Comparison of ENCODE assay signal across 31 mouse cellular contexts in genomic region chr5:145058722-145059121, GRCm38 (mm10). TPM values are rescaled to one million over a fixed set of nuclear protein-coding genes. Genes with fewer than 3 reads are reported as not detected.
DNase-seq lines count a peak whose midpoint lies in the region; ATAC-seq and TF ChIP-seq lines count a peak whose summit lies in the region.
"Had no signal": no experiment of that assay in that cellular context is flagged by ENCODE, and none has a peak within 500 bp of the region (broad histone marks: within the 10 kb centered on the region; RNA-seq: fewer than 3 reads in every experiment).

No protein-coding gene starts in this region.

- H3K27ac ChIP-seq in heart, adult 2 months = no peak overlapping the region
- H3K27ac ChIP-seq: embryonic facial prominence, embryonic 12.5 days; forebrain, embryonic 12.5 days; hindbrain, embryonic 10.5 days; kidney, postnatal 0 days; limb, embryonic 12.5 days; neural tube, embryonic 15.5 days had no signal

- H3K36me3 ChIP-seq in heart, adult 2 months (ENCODE audit: control insufficient read depth, insufficient read depth, low read length) = no peaks in the 10 kb centered on the region
- no peaks in the 10 kb centered on the region for H3K36me3 ChIP-seq in G1E (replicated peaks)
- H3K36me3 ChIP-seq: embryonic facial prominence, embryonic 12.5 days; forebrain, embryonic 12.5 days; heart, embryonic 12.5 days; hindbrain, embryonic 10.5 days; limb, embryonic 12.5 days; neural tube, embryonic 15.5 days had no signal

- intact Hi-C loops in heart, adult 2 months (cut with DNase I) = no loop called here

- no peaks in the 10 kb centered on the region for H3K4me1 ChIP-seq in heart, adult 2 months (ENCODE audit: control insufficient read depth, insufficient read depth, low read length)
- H3K4me1 ChIP-seq in G1E (ENCODE audit: insufficient read depth, low read depth, low read length) = no peaks in the 10 kb centered on the region
- H3K4me1 ChIP-seq: embryonic facial prominence, embryonic 12.5 days; forebrain, embryonic 12.5 days; heart, embryonic 12.5 days; hindbrain, embryonic 10.5 days; limb, embryonic 12.5 days; neural tube, embryonic 15.5 days had no signal

- no peaks in the 10 kb centered on the region for H3K27me3 ChIP-seq in heart, adult 2 months (ENCODE audit: control insufficient read depth, insufficient read depth, low read length)
- 0 out of 2 replicates have a peak, but pooled peaks cover 3% of the 10 kb centered on the region for H3K27me3 ChIP-seq in G1E (ENCODE audit: insufficient read depth, low read length)
- H3K27me3 ChIP-seq: embryonic facial prominence, embryonic 12.5 days; heart, embryonic 12.5 days; limb, embryonic 12.5 days; neural tube, embryonic 15.5 days had no signal

- no peak overlapping the region for H3K4me3 ChIP-seq in heart, adult 2 months
- H3K4me3 ChIP-seq in G1E (ENCODE audit: low read depth, low read length) = no peak overlapping the region
- H3K4me3 ChIP-seq: embryonic facial prominence, embryonic 12.5 days; forebrain, embryonic 12.5 days; heart, embryonic 12.5 days; hindbrain, embryonic 10.5 days; limb, embryonic 12.5 days; neural tube, embryonic 15.5 days had no signal

- 0 out of 2 replicates have a peak, but pooled peaks have one; percentile 7 for TF ChIP-seq CTCF in heart, adult 2 months (IDR thresholded peaks at IDR 0.05)
- TF ChIP-seq CTCF in G1E (IDR thresholded peaks at IDR 0.05; ENCODE audit: low read depth, low read length) = peak; percentile 54

- no peak for TF ChIP-seq EP300 in heart, adult 2 months (IDR thresholded peaks at IDR 0.05; ENCODE audit: insufficient read depth, low read depth, low read length)

- no peak for ATAC-seq in G1E (ENCODE audit: extremely low read depth, insufficient number of reproducible peaks, low FRiP score, poor library complexity, severe bottlenecking)
- ATAC-seq: CD4-positive, CD25-positive, alpha-beta regulatory T cell, adult 4 months; liver, postnatal 0 days had no signal

- H3K9me3 ChIP-seq in G1E (replicated peaks) = no peaks in the 10 kb centered on the region
- H3K9me3 ChIP-seq: embryonic facial prominence, embryonic 12.5 days; forebrain, embryonic 12.5 days; heart, embryonic 12.5 days; hindbrain, embryonic 10.5 days; limb, embryonic 12.5 days; neural tube, embryonic 15.5 days had no signal

- peak; percentile 18 to 45 for DNase-seq in adrenal gland, adult (ENCODE audit: inconsistent age in 2 of 2, low spot score in 1 of 2)
- DNase-seq in adrenal gland, adult 2 months = no peak
- no peak for DNase-seq in heart, adult 2 months
- no peak for DNase-seq in heart, adult 9 months (ENCODE audit: low spot score in 2 of 2)
- DNase-seq in 3T3-L1 (ENCODE audit: low read depth, low spot score) (peak; percentile 30), G1E (ENCODE audit: low spot score) (no peak)
- DNase-seq in lung, postnatal 4 days = no peak
- DNase-seq in spleen, postnatal 4 days (ENCODE audit: low spot score in 2 of 2) = no peak
- DNase-seq: cerebellum, adult 2 months; cerebellum, postnatal 25 days; gastrocnemius, postnatal 10 days; heart, postnatal 10 days; kidney, adult 18-20 months; liver, postnatal 0 days; lung, postnatal 10 days had no signal

- WGBS in heart, adult 2 months = 87% methylated on average over 7 of the region's 7 CpGs

- H3K79me2 ChIP-seq in heart, adult 2 months (replicated peaks; ENCODE audit: control insufficient read depth, insufficient read depth, low read length) = no peaks in the 10 kb centered on the region

- H3K9ac ChIP-seq in heart, adult 2 months (ENCODE audit: low read depth, low read length) = no peak overlapping the region
- H3K9ac ChIP-seq: embryonic facial prominence, embryonic 12.5 days; forebrain, embryonic 12.5 days; heart, embryonic 12.5 days; limb, embryonic 12.5 days; liver, postnatal 0 days; neural tube, embryonic 15.5 days had no signal

- no peak for TF ChIP-seq POLR2A in heart, adult 2 months (IDR thresholded peaks at IDR 0.05; ENCODE audit: insufficient read depth, low read depth, low read length)

RNA-seq across cellular contexts. Expression of gene 1700018F24Rik, which starts 15.9 kb away (rescaled TPM):
- not detected for total RNA-seq in adrenal gland, adult 2 months (2021)
- polyA plus RNA-seq in adrenal gland, adult 2 months (2012; rRNA removed) = not detected in 2 replicates
- total RNA-seq in heart, adult 2 months (2021) = not detected
- polyA plus RNA-seq in heart, adult 2 months (2012; rRNA removed) = not detected in 2 replicates
- not detected in 2 replicates for total RNA-seq in G1E (2014; fragmentation: Nextera tagmentation)
- total RNA-seq in G1E (2017) = not detected in 2 replicates
- not detected in 2 replicates for polyA plus RNA-seq in G1E (2012)
- total RNA-seq: gastrocnemius, postnatal 10 days; granulocyte monocyte progenitor cell, adult 5-6 weeks; heart, postnatal 10 days; layer of hippocampus, postnatal 14 days; left cerebral cortex, postnatal 10 days; megakaryocyte progenitor cell, adult 5-6 weeks had no signal
- polyA plus RNA-seq: CD4-positive, CD25-positive, alpha-beta regulatory T cell, adult 4 months; cerebellum, adult 2 months; embryonic facial prominence, embryonic 12.5 days; forebrain, embryonic 12.5 days; heart, embryonic 12.5 days; hindbrain, embryonic 10.5 days; kidney, postnatal 0 days; large intestine, adult 2 months; limb, embryonic 12.5 days; liver, embryonic 11.5 days; liver, postnatal 0 days; midbrain, embryonic 11.5 days; neural tube, embryonic 15.5 days; thymus, postnatal 0 days had no signal

RNA-seq across cellular contexts. Expression of gene Arpc1a, which starts 24.9 kb away (rescaled TPM):
- total RNA-seq in adrenal gland, adult 2 months (2021) = 100 to 1,000 TPM; 111 to 129 TPM
- polyA plus RNA-seq in adrenal gland, adult 2 months (2012; rRNA removed) = 70.9 and 78.6 TPM in 2 replicates
- 10 to 100 TPM; 60.4 to 64.4 TPM for total RNA-seq in heart, adult 2 months (2021)
- 67.8 and 79.9 TPM in 2 replicates for polyA plus RNA-seq in heart, adult 2 months (2012; rRNA removed)
- 77.0 and 85.3 TPM in 2 replicates for total RNA-seq in G1E (2014; fragmentation: Nextera tagmentation)
- 125 and 169 TPM in 2 replicates for total RNA-seq in G1E (2017)
- polyA plus RNA-seq in G1E (2012) = 56.4 and 58.6 TPM in 2 replicates

RNA-seq across cellular contexts. Expression of gene Kpna7, which starts 25.1 kb away (rescaled TPM):
- total RNA-seq in adrenal gland, adult 2 months (2021) = not detected
- polyA plus RNA-seq in adrenal gland, adult 2 months (2012; rRNA removed) = not detected in 2 replicates
- not detected for total RNA-seq in heart, adult 2 months (2021)
- not detected in 2 replicates for polyA plus RNA-seq in heart, adult 2 months (2012; rRNA removed)
- total RNA-seq in G1E (2014; fragmentation: Nextera tagmentation) = not detected in 2 replicates
- total RNA-seq in G1E (2017) = not detected in 2 replicates
- not detected in 2 replicates for polyA plus RNA-seq in G1E (2012)
- total RNA-seq: gastrocnemius, postnatal 10 days; granulocyte monocyte progenitor cell, adult 5-6 weeks; heart, postnatal 10 days; layer of hippocampus, postnatal 14 days; left cerebral cortex, postnatal 10 days; megakaryocyte progenitor cell, adult 5-6 weeks had no signal
- polyA plus RNA-seq: CD4-positive, CD25-positive, alpha-beta regulatory T cell, adult 4 months; cerebellum, adult 2 months; embryonic facial prominence, embryonic 12.5 days; forebrain, embryonic 12.5 days; heart, embryonic 12.5 days; hindbrain, embryonic 10.5 days; kidney, postnatal 0 days; large intestine, adult 2 months; liver, postnatal 0 days; midbrain, embryonic 11.5 days; neural tube, embryonic 15.5 days had no signal

RNA-seq across cellular contexts. Expression of gene Gm4871, which starts 26.2 kb away (rescaled TPM):
- not detected for total RNA-seq in adrenal gland, adult 2 months (2021)
- polyA plus RNA-seq in adrenal gland, adult 2 months (2012; rRNA removed) = not detected in 2 replicates
- not detected for total RNA-seq in heart, adult 2 months (2021)
- not detected in 2 replicates for polyA plus RNA-seq in heart, adult 2 months (2012; rRNA removed)
- total RNA-seq in G1E (2014; fragmentation: Nextera tagmentation) = not detected in 2 replicates
- total RNA-seq in G1E (2017) = not detected in 2 replicates
- polyA plus RNA-seq in G1E (2012) = not detected in 2 replicates
- total RNA-seq: gastrocnemius, postnatal 10 days; granulocyte monocyte progenitor cell, adult 5-6 weeks; heart, postnatal 10 days; layer of hippocampus, postnatal 14 days; left cerebral cortex, postnatal 10 days; megakaryocyte progenitor cell, adult 5-6 weeks had no signal
- polyA plus RNA-seq: CD4-positive, CD25-positive, alpha-beta regulatory T cell, adult 4 months; cerebellum, adult 2 months; embryonic facial prominence, embryonic 12.5 days; forebrain, embryonic 12.5 days; heart, embryonic 12.5 days; kidney, postnatal 0 days; large intestine, adult 2 months; limb, embryonic 12.5 days; liver, embryonic 11.5 days; liver, postnatal 0 days; midbrain, embryonic 11.5 days; neural tube, embryonic 15.5 days; thymus, postnatal 0 days had no signal

RNA-seq across cellular contexts. Expression of gene Arpc1b, which starts 55.3 kb away (rescaled TPM):
- total RNA-seq in adrenal gland, adult 2 months (2021) = 100 to 1,000 TPM; 212 to 236 TPM
- 450 and 491 TPM in 2 replicates for polyA plus RNA-seq in adrenal gland, adult 2 months (2012; rRNA removed)
- total RNA-seq in heart, adult 2 months (2021) = 10 to 100 TPM; 60.8 to 75.0 TPM
- polyA plus RNA-seq in heart, adult 2 months (2012; rRNA removed) = 133 and 137 TPM in 2 replicates
- 226 and 347 TPM in 2 replicates for total RNA-seq in G1E (2014; fragmentation: Nextera tagmentation)
- total RNA-seq in G1E (2017) = 230 and 290 TPM in 2 replicates
- polyA plus RNA-seq in G1E (2012) = 2,252 and 2,780 TPM in 2 replicates

Comparison
In these comparisons a context has a peak if more than half of its experiments do, and no peak if none do; other contexts are left out.
1. DNase-seq: peak in adrenal gland, adult (2 of 2) and 3T3-L1 (single experiment); none in adrenal gland, adult 2 months (single experiment), heart, adult 2 months (0 of 2), heart, adult 9 months (0 of 2), G1E (single experiment), lung, postnatal 4 days (0 of 2) and spleen, postnatal 4 days (0 of 2).